Mouse (Mus musculus): ENCODE data around the gene Myrip.

The Myrip gene

GRCm38 (mm10) chr9:120339975-120340695, 38.8 kb downstream of the Myrip start:
- DNase-seq = no peak

GRCm38 (mm10) chr9:120343123-120343790, 41.9 kb downstream of the Myrip start:
- no peak for DNase-seq

GRCm38 (mm10) chr9:120345651-120346151, 44.4 kb downstream of the Myrip start:
- DNase-seq = peak; percentile 43 to 63

- DNase-seq = peak in 1 of 2 experiments; percentile 42
These were observed 47.8 kb downstream of the Myrip start for GRCm38 (mm10) chr9:120349145-120349544.

- peak; percentile 25 to 41 for DNase-seq
These were observed 49.0 kb downstream of the Myrip start for GRCm38 (mm10) chr9:120350346-120350745.

GRCm38 (mm10) chr9:120351061-120351460, 49.7 kb downstream of the Myrip start:
- DNase-seq = no peak

- DNase-seq = no peak
These were observed 50.2 kb downstream of the Myrip start for GRCm38 (mm10) chr9:120351474-120351873.

- DNase-seq = no peak
These were observed 51.7 kb downstream of the Myrip start for GRCm38 (mm10) chr9:120353036-120353435.

- no peak for DNase-seq
These were observed 52.7 kb downstream of the Myrip start for GRCm38 (mm10) chr9:120353967-120354366.

- DNase-seq = no peak
These were observed 53.4 kb downstream of the Myrip start for GRCm38 (mm10) chr9:120354550-120355345.

GRCm38 (mm10) chr9:120356490-120356889, 55.2 kb downstream of the Myrip start:
- DNase-seq = no peak

GRCm38 (mm10) chr9:120358060-120358459, 56.7 kb downstream of the Myrip start:
- DNase-seq = no peak

GRCm38 (mm10) chr9:120360397-120361177, 59.3 kb downstream of the Myrip start:
- peak; percentile 69 to 88 for DNase-seq

- DNase-seq = no peak
These were observed 60.3 kb downstream of the Myrip start for GRCm38 (mm10) chr9:120361656-120362055.

GRCm38 (mm10) chr9:120362684-120363083, 61.4 kb downstream of the Myrip start:
- DNase-seq = no peak

- no peak for DNase-seq
These were observed 63.5 kb downstream of the Myrip start for GRCm38 (mm10) chr9:120364653-120365283.

- no peak for DNase-seq
These were observed 66.2 kb downstream of the Myrip start for GRCm38 (mm10) chr9:120367526-120367925.

- DNase-seq = no peak
These were observed 70.3 kb downstream of the Myrip start for GRCm38 (mm10) chr9:120371633-120372032.

- DNase-seq = no peak
These were observed 71.0 kb downstream of the Myrip start for GRCm38 (mm10) chr9:120372347-120372746.

GRCm38 (mm10) chr9:120377726-120378125, 76.4 kb downstream of the Myrip start:
- peak; percentile 52 to 65 for DNase-seq

- DNase-seq = no peak
These were observed 93.9 kb downstream of the Myrip start for GRCm38 (mm10) chr9:120395188-120395587.
